ENCODE assay signal across 8 mouse cellular contexts in genomic region chrX:167208506-167208820, GRCm38 (mm10). TPM values are rescaled to one million over a fixed set of nuclear protein-coding genes. Genes with fewer than 3 reads are reported as not detected.
DNase-seq lines count a peak whose midpoint lies in the region; ATAC-seq and TF ChIP-seq lines count a peak whose summit lies in the region.

No protein-coding gene starts in this region.

- DNase-seq in kidney, adult 9 months, result peak; percentile 27
- DNase-seq in kidney, adult 8-10 months, result no peak
- peak; percentile 41 for DNase-seq in ZHBTc4 (ENCODE audit: low read depth, low spot score)
- peak; percentile 65 for DNase-seq in hindbrain, postnatal 0 days (ENCODE audit: low spot score)
- DNase-seq in liver, postnatal 0 days, result peak; percentile 15
- no peak for DNase-seq in ovary, postnatal 10 days (ENCODE audit: low spot score)

- peak overlapping the region; percentile 88 for H3K9ac ChIP-seq in forebrain, embryonic 13.5 days
- H3K9ac ChIP-seq in hindbrain, postnatal 0 days (replicated peaks; ENCODE audit: low read length), result peak overlapping the region; percentile 75
- peak overlapping the region; percentile 66 for H3K9ac ChIP-seq in liver, postnatal 0 days (replicated peaks)
- H3K9ac ChIP-seq in neural tube, embryonic 14.5 days (replicated peaks; ENCODE audit: low read depth, low read length), result peak overlapping the region; percentile 88

- peak overlapping the region; percentile 57 for H3K4me3 ChIP-seq in forebrain, embryonic 13.5 days
- peak overlapping the region; percentile 56 for H3K4me3 ChIP-seq in hindbrain, postnatal 0 days (ENCODE audit: low read length)
- H3K4me3 ChIP-seq in liver, postnatal 0 days (ENCODE audit: low read depth, low read length), result peak overlapping the region; percentile 56
- peak overlapping the region; percentile 57 for H3K4me3 ChIP-seq in neural tube, embryonic 14.5 days (ENCODE audit: low read depth, low read length)

- TF ChIP-seq EP300 in liver, postnatal 0 days (IDR thresholded peaks at IDR 0.05; ENCODE audit: low read depth), result no peak

- peak overlapping the region; percentile 96 for H3K27ac ChIP-seq in forebrain, embryonic 13.5 days
- H3K27ac ChIP-seq in hindbrain, postnatal 0 days, result peak overlapping the region; percentile 86
- H3K27ac ChIP-seq in liver, postnatal 0 days (ENCODE audit: low read depth), result peak overlapping the region; percentile 77
- H3K27ac ChIP-seq in neural tube, embryonic 14.5 days (ENCODE audit: low read depth, low read length), result peak overlapping the region; percentile 93

- TF ChIP-seq CTCF in hindbrain, postnatal 0 days (IDR thresholded peaks at IDR 0.05; ENCODE audit: low read depth), result no peak
- no peak for TF ChIP-seq CTCF in liver, postnatal 0 days (IDR thresholded peaks at IDR 0.05; ENCODE audit: low read depth)

- H3K4me1 ChIP-seq in forebrain, embryonic 13.5 days, result 0 out of 2 replicates have a peak, but pooled peaks cover 10% of the 10 kb centered on the region
- no peaks in the 10 kb centered on the region; the same call in 1 of the 2 replicates for H3K4me1 ChIP-seq in hindbrain, postnatal 0 days (ENCODE audit: insufficient read depth, low read length)
- no peaks in the 10 kb centered on the region for H3K4me1 ChIP-seq in liver, postnatal 0 days (ENCODE audit: insufficient read depth)
- H3K4me1 ChIP-seq in neural tube, embryonic 14.5 days (ENCODE audit: control insufficient read depth, insufficient read depth, low read length), result no peaks in the 10 kb centered on the region

- WGBS in forebrain, embryonic 13.5 days, result 18% methylated on average over 16 of the region's 16 CpGs
- WGBS in hindbrain, postnatal 0 days, result 34% methylated on average over 16 of the region's 16 CpGs
- 19% methylated on average over 16 of the region's 16 CpGs for WGBS in liver, postnatal 0 days (ENCODE audit: insufficient replicate concordance)
- WGBS in neural tube, embryonic 14.5 days, result 12% methylated on average over 16 of the region's 16 CpGs

- H3K36me3 ChIP-seq in forebrain, embryonic 13.5 days (ENCODE audit: poor library complexity, severe bottlenecking), result peaks cover 8% of the 10 kb centered on the region
- no peaks in the 10 kb centered on the region for H3K36me3 ChIP-seq in hindbrain, postnatal 0 days (ENCODE audit: insufficient read depth, low read length)
- no peaks in the 10 kb centered on the region for H3K36me3 ChIP-seq in liver, postnatal 0 days (replicated peaks; ENCODE audit: insufficient read depth, low read length)
- peaks cover 7% of the 10 kb centered on the region; the same call in 1 of the 2 replicates for H3K36me3 ChIP-seq in neural tube, embryonic 14.5 days (ENCODE audit: control insufficient read depth, insufficient read depth, low read length)

- H3K4me2 ChIP-seq in forebrain, embryonic 13.5 days, result peak overlapping the region; percentile 68
- H3K4me2 ChIP-seq in hindbrain, postnatal 0 days (ENCODE audit: low read depth, low read length), result peak overlapping the region; percentile 61; the same call in 1 of the 2 replicates
- H3K4me2 ChIP-seq in liver, postnatal 0 days (ENCODE audit: low read depth, low read length), result peak overlapping the region; percentile 67
- no peak overlapping the region for H3K4me2 ChIP-seq in neural tube, embryonic 14.5 days (ENCODE audit: low read depth, low read length)

- ATAC-seq in forebrain, embryonic 13.5 days, result peak; percentile 28; the same call in 1 of the 2 replicates
- no peak for ATAC-seq in hindbrain, postnatal 0 days
- no peak for ATAC-seq in liver, postnatal 0 days
- 0 out of 2 replicates have a peak, but pooled peaks have one; percentile 13 for ATAC-seq in neural tube, embryonic 14.5 days (ENCODE audit: low read depth)

- H3K9me3 ChIP-seq in forebrain, embryonic 13.5 days (replicated peaks), result no peaks in the 10 kb centered on the region
- H3K9me3 ChIP-seq in hindbrain, postnatal 0 days (ENCODE audit: low read length), result no peaks in the 10 kb centered on the region
- no peaks in the 10 kb centered on the region for H3K9me3 ChIP-seq in liver, postnatal 0 days (ENCODE audit: low read length)
- H3K9me3 ChIP-seq in neural tube, embryonic 14.5 days (ENCODE audit: control insufficient read depth, low read length), result no peaks in the 10 kb centered on the region

- no peaks in the 10 kb centered on the region for H3K27me3 ChIP-seq in forebrain, embryonic 13.5 days
- no peaks in the 10 kb centered on the region; the same call in 1 of the 2 replicates for H3K27me3 ChIP-seq in hindbrain, postnatal 0 days (ENCODE audit: insufficient read depth, low read length)
- peaks cover 8% of the 10 kb centered on the region; the same call in 1 of the 2 replicates for H3K27me3 ChIP-seq in liver, postnatal 0 days (ENCODE audit: insufficient read depth, low read length)
- peaks cover 5% of the 10 kb centered on the region; the same call in 1 of the 2 replicates for H3K27me3 ChIP-seq in neural tube, embryonic 14.5 days (ENCODE audit: control insufficient read depth, insufficient read depth, low read length)

RNA-seq across cellular contexts. Expression of gene Tmsb4x, which starts 0.7 kb away (rescaled TPM):
- polyA plus RNA-seq in forebrain, embryonic 13.5 days (2015; fragmentation: Nextera tagmentation; extraction: Ambion mirVana), result 6,273 and 8,315 TPM in 2 replicates
- 879 and 1,090 TPM in 2 replicates for total RNA-seq in hindbrain, postnatal 0 days (2014; rRNA removed)
- 4,785 and 5,074 TPM in 2 replicates for polyA plus RNA-seq in hindbrain, postnatal 0 days (2015; fragmentation: Nextera tagmentation; extraction: Ambion mirVana)
- polyA plus RNA-seq in liver, postnatal 0 days (2015; fragmentation: Nextera tagmentation; extraction: Ambion mirVana), result 1,722 and 1,837 TPM in 2 replicates
- 4,521 and 4,960 TPM in 2 replicates for polyA plus RNA-seq in neural tube, embryonic 14.5 days (2014; fragmentation: Nextera tagmentation; extraction: Ambion mirVana)

RNA-seq across cellular contexts. Expression of gene Tlr8, which starts 55.7 kb away (rescaled TPM):
- 0.08 and 0.13 TPM in 2 replicates for polyA plus RNA-seq in forebrain, embryonic 13.5 days (2015; fragmentation: Nextera tagmentation; extraction: Ambion mirVana)
- total RNA-seq in hindbrain, postnatal 0 days (2014; rRNA removed), result 0.26 and 0.40 TPM in 2 replicates
- 0.10 and 0.28 TPM in 2 replicates for polyA plus RNA-seq in hindbrain, postnatal 0 days (2015; fragmentation: Nextera tagmentation; extraction: Ambion mirVana)
- 0.96 and 1.2 TPM in 2 replicates for polyA plus RNA-seq in liver, postnatal 0 days (2015; fragmentation: Nextera tagmentation; extraction: Ambion mirVana)
- 0.10 TPM in 1 of 2 replicates, not detected in the other for polyA plus RNA-seq in neural tube, embryonic 14.5 days (2014; fragmentation: Nextera tagmentation; extraction: Ambion mirVana)

Comparison
In these comparisons a context has a peak if more than half of its experiments do, and no peak if none do; other contexts are left out.
1. DNase-seq: peak in kidney, adult 9 months (single experiment), ZHBTc4 (single experiment), hindbrain, postnatal 0 days (single experiment) and liver, postnatal 0 days (single experiment); none in kidney, adult 8-10 months (0 of 2) and ovary, postnatal 10 days (single experiment).
2. ATAC-seq: peak in forebrain, embryonic 13.5 days (single experiment) and neural tube, embryonic 14.5 days (single experiment); none in hindbrain, postnatal 0 days (single experiment) and liver, postnatal 0 days (single experiment).
3. Peak in every context shown above with its lines, with median percentiles within 50 percentile points of each other: H3K27ac ChIP-seq, H3K4me3 ChIP-seq and H3K9ac ChIP-seq.